Mouse (Mus musculus): ENCODE data around the gene Mtus2.
"Not testable (repeated sequence)": the region's sequence is repeated elsewhere in the genome, so short reads cannot be mapped to it uniquely, and the experiment has no call there.

The Mtus2 gene

DNA sequence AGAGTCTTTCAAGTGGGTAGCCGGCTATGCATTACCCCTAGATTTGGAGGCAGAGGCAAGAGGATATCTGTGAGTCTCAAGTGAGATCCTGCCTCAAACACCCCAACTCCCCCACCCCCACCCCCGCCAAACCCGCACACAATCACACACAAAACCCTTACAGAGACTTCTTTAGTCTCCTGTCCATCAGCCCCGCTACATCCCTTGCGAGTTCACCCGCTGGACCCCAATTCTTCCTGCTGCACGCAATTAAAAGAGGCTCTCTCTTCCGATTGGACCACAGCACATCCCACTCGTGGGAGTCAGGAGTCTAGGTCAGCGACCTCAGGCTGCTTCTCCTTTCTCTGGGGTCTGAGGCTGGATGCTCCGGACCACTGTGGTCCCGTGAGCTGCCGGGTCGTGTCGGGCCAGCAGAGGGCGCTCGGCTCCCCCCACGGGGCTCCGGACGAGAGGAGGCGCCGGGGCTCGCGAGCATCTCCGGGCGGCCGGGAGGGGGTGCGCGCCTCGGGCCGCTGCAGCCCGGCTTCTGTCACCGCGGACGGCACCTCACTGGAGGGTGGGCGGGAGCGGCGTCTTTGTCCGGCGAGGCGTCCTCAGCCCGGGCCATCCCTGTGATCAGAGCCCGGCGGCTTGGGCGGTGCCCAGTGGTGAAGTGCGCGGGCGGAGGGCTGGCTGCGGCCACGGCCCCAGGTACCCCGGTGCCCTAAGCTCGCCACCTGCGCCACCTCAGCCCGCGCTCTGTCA is at the start of gene Mtus2:
Mtus2 (plus strand) TSS at position 500 of the 744 bp plus-strand sequence.
- DNase-seq (ENCODE audit: low read depth, low spot score), result no peak

DNA sequence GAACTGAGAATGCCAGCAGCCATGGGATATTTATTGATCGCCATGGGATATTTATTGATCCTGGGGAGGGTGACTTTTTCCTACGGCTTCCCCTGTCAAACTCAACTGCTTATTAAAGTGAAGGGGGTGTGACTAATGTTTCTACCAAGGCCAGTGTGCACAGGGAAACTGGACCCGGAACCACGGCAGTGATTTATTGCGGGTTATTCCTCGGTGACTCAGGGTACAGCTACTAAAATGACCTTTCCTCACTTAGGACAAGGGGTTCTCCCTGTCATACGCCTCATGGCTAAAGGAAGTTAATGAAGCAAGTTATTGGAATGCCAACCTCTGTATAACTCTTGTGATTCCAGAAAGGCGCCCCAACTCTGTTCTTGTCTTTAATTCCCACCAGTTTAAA is 49.3 kb upstream of the Mtus2 start:
- DNase-seq (ENCODE audit: low read depth, low spot score), result no peak

DNA sequence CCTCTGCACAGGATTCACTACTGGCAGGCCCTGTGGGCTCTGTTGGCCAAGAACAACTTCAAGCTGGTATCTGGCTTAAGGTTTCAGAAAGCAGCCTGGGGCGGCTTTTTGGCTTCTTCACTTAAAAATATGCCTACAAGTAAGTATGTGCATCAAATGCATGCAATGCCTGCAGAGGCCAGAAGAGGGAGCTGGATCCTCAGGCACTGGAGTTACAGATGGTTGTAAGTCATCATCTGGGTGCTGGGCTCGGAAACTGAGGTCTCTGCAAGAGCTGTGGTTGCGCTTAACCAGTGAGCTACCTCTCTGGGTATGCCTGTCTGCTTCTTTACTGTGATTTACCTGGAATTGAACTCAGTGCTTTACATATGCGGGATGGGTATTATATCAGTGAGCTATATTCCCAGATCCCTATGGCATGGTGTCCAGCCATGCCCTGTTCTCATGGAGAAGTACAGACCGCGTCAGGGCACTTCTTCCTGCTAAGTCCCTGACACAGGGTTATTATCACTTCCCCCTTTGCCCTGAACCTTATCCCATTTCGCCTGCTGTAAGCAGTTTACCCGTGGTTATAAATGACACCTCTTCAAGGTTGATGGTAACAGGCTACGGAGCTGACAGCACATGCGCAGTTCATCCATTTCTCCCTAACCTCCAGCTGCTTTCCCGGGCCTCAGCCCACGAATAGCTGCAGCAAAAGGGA is 46.2 kb upstream of the Mtus2 start:
- DNase-seq (ENCODE audit: low read depth, low spot score), result no peak

DNA sequence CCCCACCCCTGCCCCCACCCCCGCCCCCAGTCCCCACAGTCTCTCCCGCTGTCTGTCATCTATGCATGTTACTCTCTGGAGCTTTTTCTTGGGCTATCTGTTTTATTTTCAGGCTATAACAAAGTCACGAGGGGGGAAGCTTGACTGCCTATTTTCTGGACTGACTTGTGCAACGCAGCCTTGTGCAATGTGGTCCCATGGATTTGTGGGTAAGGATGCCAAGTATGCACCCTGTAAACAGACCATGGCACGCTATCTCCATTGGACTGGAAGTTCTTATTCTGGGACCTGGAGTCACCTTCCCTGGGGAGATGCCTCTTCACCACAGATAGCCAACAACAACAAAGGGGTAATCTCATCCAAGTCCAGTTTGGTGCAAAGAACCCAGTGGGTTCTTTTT is 45.4 kb upstream of the Mtus2 start:
- no peak for DNase-seq (ENCODE audit: low read depth, low spot score)

DNA sequence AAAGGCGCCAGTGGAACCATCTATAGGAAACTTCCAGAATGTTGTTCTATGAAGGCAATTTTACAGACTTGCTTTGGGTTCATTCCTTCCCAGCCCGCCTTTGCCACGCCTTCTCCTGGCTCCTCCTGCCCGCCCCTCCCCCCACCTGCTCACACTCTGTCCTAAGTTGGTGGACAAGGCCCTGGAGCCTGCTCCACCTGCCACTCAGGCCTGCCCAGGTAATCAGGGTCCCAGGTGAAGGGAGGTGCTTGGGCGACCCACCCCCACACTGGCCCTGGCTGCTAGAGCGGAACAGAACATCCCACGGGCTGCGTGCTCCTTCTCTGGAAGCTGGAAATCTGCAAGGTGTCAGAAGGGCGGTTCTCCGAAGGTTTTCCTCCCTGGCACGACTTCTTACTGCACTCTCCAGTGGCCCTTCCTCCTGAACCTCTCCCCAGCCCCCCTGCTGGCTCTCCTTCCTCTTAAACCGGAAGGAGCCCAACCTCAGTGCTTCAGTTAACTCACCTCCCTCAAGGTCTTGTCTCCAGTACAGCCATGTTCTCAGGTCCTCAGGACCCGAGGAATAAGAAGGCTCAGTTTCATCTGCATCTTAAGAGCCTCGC is 43.8 kb upstream of the Mtus2 start:
- no peak for DNase-seq (ENCODE audit: low read depth, low spot score)

DNA sequence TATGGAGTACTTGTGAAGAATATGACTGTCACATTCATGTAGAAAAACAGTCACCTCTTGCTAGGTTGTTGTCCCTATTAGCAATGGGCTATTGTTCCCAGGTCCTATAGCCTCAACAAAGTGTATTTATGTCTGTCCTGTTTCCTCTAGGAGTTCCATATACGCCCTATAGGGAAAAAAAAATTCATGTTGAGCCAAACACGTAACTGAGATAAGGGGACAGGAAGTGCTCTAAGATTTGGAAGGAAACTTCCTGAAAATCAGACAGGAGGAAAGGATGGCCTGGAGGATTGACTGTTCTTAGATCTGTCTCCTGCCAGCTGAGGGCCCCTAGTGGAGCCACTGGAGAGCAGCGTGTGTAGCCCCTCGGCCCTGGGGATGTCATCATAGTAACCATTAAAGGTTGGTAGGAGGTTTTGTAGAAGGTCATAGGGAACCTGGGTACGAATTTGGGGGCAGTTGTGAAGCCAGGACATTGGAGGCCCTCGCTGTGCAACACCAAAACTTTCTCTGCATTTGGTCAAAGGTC is 42.0 kb upstream of the Mtus2 start:
- DNase-seq (ENCODE audit: low read depth, low spot score), result no peak

DNA sequence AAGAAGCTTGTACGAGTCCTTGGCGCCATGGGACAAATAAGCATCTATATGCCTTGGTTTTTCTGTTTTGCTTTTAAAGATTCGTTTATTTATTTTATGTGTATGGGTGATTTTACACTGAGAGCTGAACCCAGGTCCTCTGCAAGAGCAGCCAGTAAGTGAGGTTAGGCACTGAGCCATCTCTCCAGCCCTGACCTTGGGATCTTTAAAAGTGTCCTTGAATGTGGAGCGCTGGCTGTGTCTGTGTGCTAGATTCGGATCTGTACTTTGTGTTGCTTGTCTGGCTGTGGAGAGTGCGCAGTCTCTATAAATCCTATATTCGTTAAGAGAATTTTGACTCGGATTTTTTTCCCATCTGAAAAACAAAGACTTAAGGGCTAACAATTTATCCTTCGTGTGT is 40.9 kb upstream of the Mtus2 start:
- no peak for DNase-seq (ENCODE audit: low read depth, low spot score)

DNA sequence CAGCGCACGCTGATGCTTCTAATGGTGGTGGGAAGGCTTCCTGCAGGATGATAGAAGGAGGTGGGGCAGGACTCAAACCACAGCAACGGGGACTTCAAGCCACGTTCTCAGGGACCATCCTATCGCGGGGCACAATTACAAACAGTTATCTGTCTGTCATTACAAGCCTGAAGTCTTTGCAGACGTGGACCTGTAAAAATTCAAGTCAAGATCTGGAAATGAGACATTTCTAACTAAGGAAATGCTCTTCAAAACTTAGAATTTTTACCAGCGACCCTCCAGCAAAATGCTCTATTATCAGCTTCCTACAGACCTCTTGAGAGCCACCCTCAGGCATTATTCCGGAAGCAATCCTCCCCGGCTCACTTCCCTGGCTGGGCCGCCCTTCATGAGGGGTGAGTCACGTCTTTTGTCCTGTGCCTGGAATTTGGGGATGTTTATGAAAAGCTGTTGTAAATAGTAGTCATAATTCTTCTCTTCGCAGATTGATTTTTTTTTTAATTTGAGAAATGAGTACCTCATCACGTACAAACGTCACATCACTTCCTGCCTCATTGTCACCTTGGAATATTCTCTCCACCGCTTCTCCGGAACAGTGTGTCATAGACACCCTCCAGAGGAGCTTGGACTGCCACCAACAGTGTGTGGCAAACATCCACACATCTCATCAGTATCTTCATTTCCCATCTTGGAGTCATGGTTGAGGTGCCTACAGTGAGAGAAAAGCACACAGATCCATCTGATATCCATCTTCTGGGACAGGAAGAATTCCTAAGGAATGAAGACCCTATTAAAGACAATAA is 38.9 kb upstream of the Mtus2 start:
- DNase-seq (ENCODE audit: low read depth, low spot score), result no peak

DNA sequence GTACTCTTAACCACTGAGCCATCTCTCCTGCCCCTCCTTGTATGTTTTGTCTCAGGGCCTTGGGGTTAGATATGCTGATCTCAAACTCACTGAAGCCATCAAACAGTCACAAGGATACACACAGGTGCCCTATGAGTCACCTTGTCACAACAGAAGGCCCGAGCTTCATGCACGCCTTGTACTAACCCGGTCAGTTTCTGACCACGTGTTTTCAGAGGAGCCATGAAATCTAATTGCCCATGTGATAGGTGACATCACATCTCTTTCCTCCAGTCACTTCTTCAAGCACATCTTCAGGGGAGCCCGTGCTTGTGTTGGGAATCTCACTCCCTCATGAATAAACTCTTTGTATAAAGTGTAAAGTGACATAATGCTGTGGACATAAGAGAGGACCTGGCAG is 32.5 kb upstream of the Mtus2 start:
- no peak for DNase-seq (ENCODE audit: low read depth, low spot score)

DNA sequence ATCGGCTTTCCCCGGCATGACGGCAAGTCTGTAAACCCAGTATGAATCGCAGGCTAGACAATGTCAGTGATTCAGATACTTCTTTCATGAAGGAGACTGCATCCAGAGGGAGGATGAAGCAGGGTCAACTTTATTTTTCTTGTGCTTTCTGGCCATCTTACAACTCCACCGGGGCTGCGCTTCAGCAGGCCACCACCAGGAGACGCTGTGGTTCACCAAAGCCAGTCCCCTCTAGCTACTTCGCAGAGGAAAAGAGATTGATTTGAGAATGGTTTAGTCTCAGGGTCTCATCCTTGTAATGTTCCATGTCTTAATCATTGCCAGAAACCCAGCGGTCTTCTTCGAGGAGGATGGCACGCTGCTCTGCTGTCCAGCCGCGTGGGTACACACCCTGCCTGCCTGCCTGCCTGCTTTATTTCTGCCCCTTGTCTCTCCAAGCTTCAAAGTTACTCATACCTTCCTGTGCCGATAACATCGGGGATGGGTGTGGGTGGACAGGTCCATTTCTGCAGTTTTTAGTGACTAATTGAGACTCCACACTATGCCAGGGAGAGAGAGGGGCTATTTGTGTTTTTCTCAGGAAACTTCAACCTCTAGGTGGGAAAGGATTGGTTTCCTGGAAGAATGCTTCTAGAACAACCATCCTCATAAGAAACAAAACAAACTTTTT is 31.1 kb upstream of the Mtus2 start:
- no peak for DNase-seq (ENCODE audit: low read depth, low spot score)

DNA sequence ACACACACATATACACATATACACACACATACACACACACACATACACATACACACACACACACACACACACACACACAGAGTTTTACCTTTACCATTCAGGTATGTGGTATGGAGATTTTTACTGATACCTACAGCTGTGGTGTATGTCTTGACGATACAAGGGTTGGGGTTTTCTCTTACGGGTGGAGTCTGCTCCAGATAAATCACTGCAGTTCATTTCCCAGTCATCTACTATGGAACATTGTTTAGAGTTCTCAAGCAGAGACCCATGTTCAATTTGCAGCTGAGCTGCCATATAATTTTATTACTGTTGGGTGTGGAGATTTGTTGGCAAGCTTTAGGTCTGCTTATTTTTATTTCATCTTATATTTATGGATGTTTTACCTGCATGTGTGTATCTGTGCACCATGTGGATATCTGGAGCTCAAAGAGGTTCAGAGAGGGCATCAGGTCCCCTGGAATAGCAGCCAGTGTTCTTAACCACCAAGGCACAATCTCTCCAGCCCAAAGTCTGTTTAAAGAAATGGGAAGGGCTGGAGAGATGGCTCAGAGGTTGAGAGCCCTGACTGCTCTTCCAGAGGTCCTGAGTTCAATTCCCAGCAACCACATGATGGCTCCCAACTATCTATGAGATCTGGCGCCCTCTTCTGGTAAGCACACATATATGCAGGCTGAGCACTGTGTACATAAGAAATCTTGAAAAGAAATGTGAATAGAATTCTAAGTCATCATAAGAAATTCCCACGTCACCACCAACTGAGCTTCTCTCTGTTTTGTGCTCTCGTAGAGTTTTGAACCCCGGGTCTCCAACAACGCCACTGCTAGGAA is 28.2 kb upstream of the Mtus2 start:
- DNase-seq (ENCODE audit: low read depth, low spot score), result no peak

DNA sequence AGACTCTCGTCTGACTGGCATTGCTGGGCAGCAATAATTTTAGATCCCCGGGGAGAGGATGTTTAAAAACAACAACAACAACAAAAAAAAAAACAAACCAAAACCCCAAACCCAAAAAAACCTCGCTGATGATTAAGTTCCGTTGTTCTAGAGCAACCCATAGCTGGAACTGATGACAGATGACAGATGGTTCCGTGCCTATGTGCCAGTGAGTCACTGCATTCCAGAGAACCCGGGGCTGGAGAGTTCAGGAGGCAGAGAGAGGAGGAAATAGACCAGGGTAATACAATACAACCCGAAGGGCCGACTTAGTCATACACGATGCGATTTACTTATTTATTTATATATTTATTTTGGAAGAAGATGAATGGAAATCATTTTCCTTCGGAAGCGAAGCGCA is 22.0 kb upstream of the Mtus2 start:
- no peak for DNase-seq (ENCODE audit: low read depth, low spot score)

DNA sequence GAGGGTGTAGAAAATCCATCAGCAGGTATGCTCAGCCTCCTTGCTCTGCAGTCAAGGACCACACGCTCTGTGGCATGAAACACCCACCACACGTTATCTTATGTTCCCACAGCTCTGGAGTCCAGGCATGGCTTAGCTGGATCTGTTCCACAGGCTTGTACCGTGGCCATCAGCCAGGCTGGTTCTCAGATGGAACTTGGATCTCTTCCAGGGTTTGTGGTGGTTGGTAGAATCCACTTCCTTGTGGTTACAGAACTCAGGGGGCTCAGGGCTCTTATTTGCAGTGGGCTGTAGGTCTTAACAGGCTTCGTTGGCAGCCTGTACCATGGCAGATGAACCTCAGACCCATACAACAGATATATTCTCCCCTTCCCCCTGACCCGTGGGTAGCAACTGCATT is 17.9 kb upstream of the Mtus2 start:
- DNase-seq (ENCODE audit: low read depth, low spot score), result no peak

DNA sequence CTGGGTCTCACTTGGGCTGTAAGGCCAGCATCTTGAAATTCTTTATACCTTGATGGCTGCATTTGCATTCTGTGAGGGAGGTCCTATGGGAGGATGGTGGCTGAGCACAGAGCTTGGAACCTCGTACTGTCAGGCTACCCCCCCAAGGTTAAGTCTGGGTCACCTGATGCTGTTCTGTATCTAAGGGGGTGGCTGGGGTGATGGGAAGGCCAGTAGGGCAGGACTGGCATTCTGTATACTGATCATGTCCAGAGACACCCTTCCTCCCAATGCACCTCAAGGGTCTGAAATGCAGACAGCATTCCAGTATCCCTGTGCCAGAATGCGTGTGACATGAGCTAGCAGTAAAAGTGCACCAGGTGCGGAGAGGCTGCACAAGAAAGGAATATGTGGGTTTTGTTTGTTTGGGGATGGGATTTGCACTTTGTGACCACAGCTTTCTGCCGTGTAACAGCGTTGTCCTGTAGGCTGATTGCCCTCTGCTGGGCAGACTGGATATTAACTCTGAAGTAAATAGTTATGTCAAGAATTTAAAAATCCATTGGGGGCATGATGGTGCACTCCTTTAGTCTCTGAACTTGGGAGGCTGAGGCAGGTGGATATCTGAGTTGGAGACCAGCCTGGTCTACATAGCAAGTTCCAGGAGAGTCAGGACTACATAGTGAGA is 12.0 kb upstream of the Mtus2 start:
- no peak for DNase-seq (ENCODE audit: low read depth, low spot score)

DNA sequence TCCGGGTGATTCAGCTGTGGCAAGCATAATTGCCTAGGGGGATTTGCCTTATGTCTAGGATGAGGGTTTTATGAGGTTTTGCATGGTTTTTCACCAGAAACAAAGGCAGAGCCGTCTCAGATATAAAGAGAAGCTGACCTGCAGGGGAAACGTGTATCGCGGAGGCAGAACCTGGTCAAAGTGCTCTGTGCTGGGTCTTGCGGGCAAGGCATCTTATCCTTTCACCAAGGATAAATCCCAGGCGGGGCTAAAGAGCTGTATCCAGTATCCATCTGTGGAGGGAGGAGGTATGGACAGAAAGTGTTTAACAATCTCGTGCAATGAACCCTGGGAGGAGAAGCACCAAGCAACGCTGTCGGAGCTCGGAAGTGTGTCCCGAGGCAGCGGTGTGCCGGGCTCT is 7.2 kb upstream of the Mtus2 start:
- no peak for DNase-seq (ENCODE audit: low read depth, low spot score)

DNA sequence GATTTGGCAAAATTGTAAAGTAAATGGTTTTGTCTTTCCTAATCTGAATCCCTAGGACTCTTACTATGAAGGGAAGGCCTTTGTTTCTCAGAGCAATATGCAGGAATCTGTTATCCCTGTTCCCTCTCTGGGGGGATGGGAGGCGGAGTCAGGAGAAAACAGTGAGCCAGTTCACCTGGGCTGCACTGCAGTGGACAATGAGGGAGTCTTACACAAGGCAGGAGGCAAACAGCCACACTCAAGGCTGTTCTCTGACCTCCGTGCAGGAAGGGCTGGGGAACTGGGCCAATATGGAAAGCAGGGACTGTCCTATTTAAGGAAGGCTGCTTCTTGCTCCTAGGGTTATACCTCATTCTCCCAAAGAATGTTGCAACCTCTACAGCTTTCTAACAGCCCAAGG is 5.4 kb upstream of the Mtus2 start:
- no peak for DNase-seq (ENCODE audit: low read depth, low spot score)

DNA sequence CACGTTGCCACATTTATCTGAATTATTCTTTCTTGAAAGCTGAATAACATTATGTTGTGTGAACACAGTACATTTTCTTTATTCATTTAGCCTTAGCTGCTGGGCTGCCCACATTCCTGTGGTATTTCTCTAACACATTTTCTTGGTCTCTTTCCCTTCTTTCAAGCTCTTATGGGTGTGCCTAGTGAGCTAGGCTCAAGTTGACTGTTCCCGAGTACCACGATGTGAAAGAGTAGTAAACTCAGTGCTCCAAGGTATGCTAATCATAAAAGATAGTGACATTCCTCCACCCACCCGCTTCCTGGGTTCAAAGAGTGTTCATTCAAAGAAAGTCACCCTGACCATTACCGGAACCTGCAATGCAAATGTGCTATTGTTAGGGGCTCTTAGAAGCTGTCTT is 3.9 kb upstream of the Mtus2 start:
- not testable (repeated sequence) for DNase-seq (ENCODE audit: low read depth, low spot score)

DNA sequence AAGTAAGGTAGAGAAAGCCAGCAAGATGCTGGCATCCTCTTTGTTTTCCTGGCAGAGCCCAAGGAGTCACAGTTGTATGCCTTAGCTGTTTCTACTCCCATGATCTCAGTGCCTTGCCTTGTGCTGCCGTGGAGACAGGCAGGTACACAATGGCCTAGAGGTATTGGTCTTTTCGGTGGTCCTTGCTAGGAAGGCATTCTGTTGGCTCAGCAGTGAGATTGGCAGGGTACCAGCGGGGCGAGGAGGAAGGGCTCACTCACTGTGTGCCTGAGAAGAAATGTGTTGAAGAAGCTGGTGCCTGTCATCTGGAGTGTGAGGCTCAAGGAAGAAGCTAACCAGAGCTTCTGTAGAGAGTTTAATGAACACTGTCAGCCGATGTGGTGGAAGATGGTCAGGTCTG is 1.4 kb upstream of the Mtus2 start:
- no peak for DNase-seq (ENCODE audit: low read depth, low spot score)

DNA sequence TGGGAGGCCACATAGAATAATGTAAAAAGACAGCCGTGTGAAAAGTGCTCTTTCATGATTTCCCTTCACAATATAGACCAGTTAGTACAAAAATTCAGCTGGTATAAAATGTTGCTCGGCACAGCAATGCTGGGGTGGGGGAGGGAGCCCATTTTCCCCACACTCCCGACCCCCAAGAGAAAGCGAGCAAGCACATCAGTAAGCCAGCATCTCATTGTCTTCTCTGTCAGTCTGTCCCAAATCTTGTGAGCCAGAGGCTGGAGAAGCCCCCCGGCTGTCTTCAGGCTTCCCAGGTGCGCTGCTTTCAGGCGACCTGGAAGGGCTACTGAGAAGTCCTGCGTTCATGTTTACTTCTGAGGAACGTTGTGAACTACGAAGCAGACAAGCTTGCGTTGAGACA is 699 bp upstream of the Mtus2 start:
- no peak for DNase-seq (ENCODE audit: low read depth, low spot score)

Data from c-Kit-negative CD71-positive TER-119-positive erythroid progenitor cells, embryonic 14.5 days (primary cell).